Mouse (Mus musculus) ES-E14 (cell line): ENCODE data around the gene Smad1.

ENCODE experiments used
- CHD2 ChIP-seq: IDR thresholded peaks from 2 replicates; pipeline ENCODE4 v1.6.1; 2014; ENCODE audit warnings: mild to moderate bottlenecking, low read depth, low read length, inconsistent platforms
- HCFC1 ChIP-seq: IDR thresholded peaks from 2 replicates; pipeline ENCODE4 v1.6.1; 2012; ENCODE audit warnings: low read length, inconsistent platforms, borderline replicate concordance; ENCODE audit not compliant: insufficient read depth
- MAFK ChIP-seq: IDR thresholded peaks from 2 replicates; pipeline ENCODE4 v1.6.1; 2014; ENCODE audit warnings: mild to moderate bottlenecking, low read depth, low read length, inconsistent platforms; ENCODE audit not compliant: insufficient read depth
- ZNF384 ChIP-seq: IDR thresholded peaks from 2 replicates; pipeline ENCODE4 v1.6.1; 2012; ENCODE audit warnings: low read depth, low read length, inconsistent platforms

- TF ChIP-seq MAFK = no peak
- TF ChIP-seq HCFC1 = no peak
- no peak for TF ChIP-seq CHD2
- TF ChIP-seq ZNF384 = no peak
Measured at GRCm38 (mm10) chr8:79414907-79415306, 15.6 kb upstream of the Smad1 start.
